Mouse (Mus musculus): ENCODE results near the gene Dmgdh. TPM values are rescaled to one million over a fixed set of nuclear protein-coding genes. Genes with fewer than 3 reads are reported as not detected.

The Dmgdh gene
- total and polyA plus RNA-seq, 3 experiments: not detected

- H3K36me3 ChIP-seq (ENCODE audit: control insufficient read depth in 1 of 2, insufficient read depth in 2 of 2, low read length in 2 of 2): no peaks in the 10 kb centered on the region
- H3K79me2 ChIP-seq (ENCODE audit: control insufficient read depth, insufficient read depth, low read length, poor library complexity): no peaks in the 10 kb centered on the region
- no peak overlapping the region for H3K27ac ChIP-seq (ENCODE audit: control insufficient read depth, low read depth, low read length)
- no peak for DNase-seq (ENCODE audit: low read depth, low spot score)
- no peak overlapping the region for H3K9ac ChIP-seq (ENCODE audit: control insufficient read depth, low read depth, low read length, poor library complexity, severe bottlenecking)
- TF ChIP-seq CTCF (IDR thresholded peaks at IDR 0.05 in 2 of 3, conservative IDR thresholded peaks at IDR 0.05 in 1 of 3; ENCODE audit: control insufficient read depth in 1 of 3, insufficient read depth in 1 of 3, low read depth in 2 of 3, low read length in 3 of 3, poor library complexity in 1 of 3, severe bottlenecking in 1 of 3): no peak
- no peak for TF ChIP-seq ETS1 (IDR thresholded peaks at IDR 0.05; ENCODE audit: low read depth, low read length)
- no peak for TF ChIP-seq GATA1 (IDR thresholded peaks at IDR 0.05; ENCODE audit: low read depth, low read length)
- no peak for TF ChIP-seq RAD21 (IDR thresholded peaks at IDR 0.05; ENCODE audit: low read depth, low read length)
- no peaks in the 10 kb centered on the region for H3K4me1 ChIP-seq (ENCODE audit: control insufficient read depth in 1 of 2, insufficient read depth in 2 of 2, low read length in 2 of 2)
- H3K27me3 ChIP-seq (ENCODE audit: control insufficient read depth in 1 of 2, insufficient read depth in 2 of 2, low read length in 2 of 2): no peaks in the 10 kb centered on the region
- H3K4me3 ChIP-seq (ENCODE audit: control insufficient read depth in 1 of 2, insufficient read depth in 1 of 2, low read depth in 2 of 2, low read length in 2 of 2): no peak overlapping the region
- no peaks in the 10 kb centered on the region for H3K9me3 ChIP-seq (replicated peaks; ENCODE audit: insufficient read depth, low read length)
These were observed 1.9 kb upstream of the Dmgdh start for GRCm38 (mm10) chr13:93672371-93672770.

DNA sequence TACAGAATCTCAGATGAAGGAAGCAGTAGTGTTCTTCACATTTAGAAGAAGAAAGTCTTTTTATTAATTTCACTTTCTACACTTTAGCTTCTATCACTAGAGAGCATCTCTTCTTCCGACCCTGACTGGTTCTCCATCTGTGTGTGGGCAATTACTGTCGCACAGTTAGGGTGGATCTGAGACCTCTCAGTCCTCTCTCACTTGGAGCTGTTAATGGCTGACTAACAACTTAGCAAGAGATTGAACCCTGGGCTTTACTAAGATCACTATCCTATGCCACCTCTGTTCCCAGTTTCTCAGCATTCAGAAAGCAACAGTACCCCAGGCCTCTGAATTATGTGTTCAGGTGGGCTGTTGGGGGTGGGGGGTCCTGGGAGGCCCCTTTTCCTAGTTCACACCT, 937 bp upstream of the Dmgdh start:
- DNase-seq (ENCODE audit: low read depth, low spot score): no peak
- Histone ChIP-seq H3K4me3 (ENCODE audit: control insufficient read depth in 1 of 2, insufficient read depth in 1 of 2, low read depth in 2 of 2, low read length in 2 of 2) (no peak overlapping the region), H3K4me1 (ENCODE audit: control insufficient read depth in 1 of 2, insufficient read depth in 2 of 2, low read length in 2 of 2) (no peaks in the 10 kb centered on the region), H3K9ac (ENCODE audit: control insufficient read depth, low read depth, low read length, poor library complexity, severe bottlenecking) (no peak overlapping the region), H3K9me3 (replicated peaks; ENCODE audit: insufficient read depth, low read length) (no peaks in the 10 kb centered on the region), H3K27ac (ENCODE audit: control insufficient read depth, low read depth, low read length) (no peak overlapping the region), H3K36me3 (ENCODE audit: control insufficient read depth in 1 of 2, insufficient read depth in 2 of 2, low read length in 2 of 2) (no peaks in the 10 kb centered on the region), H3K27me3 (ENCODE audit: control insufficient read depth in 1 of 2, insufficient read depth in 2 of 2, low read length in 2 of 2) (no peaks in the 10 kb centered on the region), H3K79me2 (ENCODE audit: control insufficient read depth, insufficient read depth, low read length, poor library complexity) (no peaks in the 10 kb centered on the region)
- TF ChIP-seq SIN3A (IDR thresholded peaks at IDR 0.05; ENCODE audit: low read length) (no peak), MAX (IDR thresholded peaks at IDR 0.05; ENCODE audit: low read length) (no peak), ZNF384 (IDR thresholded peaks at IDR 0.05; ENCODE audit: low read depth, low read length) (no peak), POLR2AphosphoS2 (IDR thresholded peaks at IDR 0.05; ENCODE audit: low read length) (no peak), NELFE (IDR thresholded peaks at IDR 0.05; ENCODE audit: low read depth, low read length) (no peak), TCF12 (IDR thresholded peaks at IDR 0.05; ENCODE audit: low read depth, low read length) (no peak), MAFK (IDR thresholded peaks at IDR 0.05; ENCODE audit: borderline replicate concordance, low read depth, low read length) (no peak), NRF1 (IDR thresholded peaks at IDR 0.05; ENCODE audit: insufficient read depth, low read depth, low read length, poor library complexity, severe bottlenecking) (no peak), MAZ (IDR thresholded peaks at IDR 0.05; ENCODE audit: low read depth, low read length) (no peak), JUND (IDR thresholded peaks at IDR 0.05; ENCODE audit: low read depth, low read length) (no peak), GABPA (IDR thresholded peaks at IDR 0.05; ENCODE audit: low read depth, low read length) (no peak), E2F4 (IDR thresholded peaks at IDR 0.05; ENCODE audit: borderline replicate concordance, low read depth, low read length) (no peak)

GRCm38 (mm10) chr13:93676864-93677263, 2.6 kb downstream of the Dmgdh start:
- Histone ChIP-seq H3K9ac (ENCODE audit: control insufficient read depth, low read depth, low read length, poor library complexity, severe bottlenecking) (no peak overlapping the region), H3K4me1 (ENCODE audit: control insufficient read depth in 1 of 2, insufficient read depth in 2 of 2, low read length in 2 of 2) (no peaks in the 10 kb centered on the region), H3K27me3 (ENCODE audit: control insufficient read depth in 1 of 2, insufficient read depth in 2 of 2, low read length in 2 of 2) (no peaks in the 10 kb centered on the region), H3K79me2 (ENCODE audit: control insufficient read depth, insufficient read depth, low read length, poor library complexity) (no peaks in the 10 kb centered on the region), H3K4me3 (ENCODE audit: control insufficient read depth in 1 of 2, insufficient read depth in 1 of 2, low read depth in 2 of 2, low read length in 2 of 2) (no peak overlapping the region), H3K36me3 (ENCODE audit: control insufficient read depth in 1 of 2, insufficient read depth in 2 of 2, low read length in 2 of 2) (no peaks in the 10 kb centered on the region), H3K9me3 (replicated peaks; ENCODE audit: insufficient read depth, low read length) (no peaks in the 10 kb centered on the region), H3K27ac (ENCODE audit: control insufficient read depth, low read depth, low read length) (no peak overlapping the region)
- TF ChIP-seq CHD2 (IDR thresholded peaks at IDR 0.05; ENCODE audit: low read length) (no peak), MAX (IDR thresholded peaks at IDR 0.05; ENCODE audit: low read length) (no peak), TBP (IDR thresholded peaks at IDR 0.05; ENCODE audit: low read depth, low read length) (no peak), CTCF (IDR thresholded peaks at IDR 0.05 in 2 of 3, conservative IDR thresholded peaks at IDR 0.05 in 1 of 3; ENCODE audit: control insufficient read depth in 1 of 3, insufficient read depth in 1 of 3, low read depth in 2 of 3, low read length in 3 of 3, poor library complexity in 1 of 3, severe bottlenecking in 1 of 3) (no peak), POLR2AphosphoS5 (IDR thresholded peaks at IDR 0.05; ENCODE audit: borderline replicate concordance, low read depth, low read length) (no peak), HCFC1 (IDR thresholded peaks at IDR 0.05; ENCODE audit: low read depth, low read length) (no peak), BHLHE40 (IDR thresholded peaks at IDR 0.05; ENCODE audit: borderline replicate concordance, low read depth, low read length) (no peak), MXI1 (IDR thresholded peaks at IDR 0.05; ENCODE audit: low read depth, low read length) (no peak), ZKSCAN1 (IDR thresholded peaks at IDR 0.05; ENCODE audit: low read depth, low read length) (no peak), EP300 (IDR thresholded peaks at IDR 0.05; ENCODE audit: low read depth in 1 of 2, low read length in 2 of 2) (no peak), JUND (IDR thresholded peaks at IDR 0.05; ENCODE audit: low read depth, low read length) (no peak), TCF12 (IDR thresholded peaks at IDR 0.05; ENCODE audit: low read depth, low read length) (no peak), SIN3A (IDR thresholded peaks at IDR 0.05; ENCODE audit: low read length) (no peak), SMC3 (IDR thresholded peaks at IDR 0.05; ENCODE audit: low read depth, low read length) (no peak)
- no peak for DNase-seq (ENCODE audit: low read depth, low spot score)

Data from MEL (cell line).